Mouse (Mus musculus): Measurements from ENCODE around the gene N4bp2.

Gene N4bp2

DNA sequence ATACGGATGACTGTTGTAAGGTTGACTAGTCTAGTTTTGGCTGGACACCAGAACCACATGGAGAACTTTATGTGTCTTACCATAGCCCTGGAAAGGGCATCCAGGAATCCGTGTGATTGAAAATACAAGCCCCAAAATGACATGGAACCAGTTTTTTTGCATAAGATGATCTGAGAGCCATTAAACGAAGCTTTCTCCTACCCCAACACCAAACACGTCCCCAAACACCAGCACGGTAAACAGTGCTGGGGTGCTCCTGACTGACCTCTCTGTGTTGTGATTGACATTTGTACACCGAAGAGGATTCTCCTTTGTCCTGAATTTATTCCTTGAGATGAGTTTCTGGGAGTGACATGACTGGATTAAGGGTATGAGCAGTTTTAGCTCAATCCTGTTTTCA is 103.3 kb downstream of the N4bp2 start:
- DNase-seq = no peak

- DNase-seq = no peak
Measured at GRCm38 (mm10) chr5:65867380-65868116, 104.2 kb downstream of the N4bp2 start.

- DNase-seq = no peak
Measured at GRCm38 (mm10) chr5:65868419-65868818, 105.1 kb downstream of the N4bp2 start.

DNA sequence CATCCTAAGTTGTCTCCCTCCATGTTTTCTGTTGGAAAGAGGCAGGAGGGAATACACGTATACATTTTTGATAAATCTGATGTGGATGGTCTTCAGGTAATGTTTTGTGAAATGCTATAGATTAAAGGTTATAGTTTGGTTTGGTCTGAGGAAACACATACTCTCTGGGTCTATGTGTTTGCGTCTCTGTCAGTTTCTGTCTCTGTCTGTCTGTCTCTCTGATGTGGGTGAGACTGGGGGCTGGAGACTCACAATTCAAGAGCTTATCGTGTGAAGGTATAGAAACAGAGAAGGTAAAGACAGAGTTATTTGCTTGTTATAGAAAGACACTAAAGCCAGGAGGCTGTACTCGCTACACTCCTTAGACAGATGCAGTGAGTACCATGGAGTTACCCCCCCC is 106.3 kb downstream of the N4bp2 start:
- no peak for DNase-seq

DNA sequence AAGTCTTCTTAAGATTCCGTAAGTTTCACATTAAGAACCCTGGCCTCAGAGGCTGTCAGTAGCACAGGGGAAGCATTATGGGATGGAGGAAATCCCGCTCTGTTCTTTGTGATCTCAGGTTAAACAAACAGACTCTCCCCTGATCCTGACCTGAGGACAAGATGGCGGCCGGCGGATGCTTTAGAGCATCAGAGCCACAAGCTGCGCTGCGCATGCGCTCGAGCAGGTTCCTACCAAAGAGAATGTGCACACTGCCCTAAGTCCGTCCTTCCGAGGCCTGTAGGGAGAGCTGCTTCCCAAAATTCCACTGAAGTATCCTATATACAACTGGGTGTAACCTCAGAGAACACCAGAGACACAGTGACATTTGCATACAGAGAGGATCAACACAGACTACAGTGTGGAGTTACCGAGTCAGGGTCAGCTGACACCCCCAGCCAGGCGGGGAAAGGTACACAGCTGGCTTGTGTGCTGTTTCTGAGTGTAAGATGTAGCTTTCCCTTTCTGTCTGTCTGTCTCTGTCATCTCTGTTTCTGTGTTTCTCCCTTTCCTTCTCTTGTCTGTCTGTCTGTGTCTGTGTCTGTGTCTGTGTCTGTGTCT is 108.1 kb downstream of the N4bp2 start:
- no peak for DNase-seq

DNA sequence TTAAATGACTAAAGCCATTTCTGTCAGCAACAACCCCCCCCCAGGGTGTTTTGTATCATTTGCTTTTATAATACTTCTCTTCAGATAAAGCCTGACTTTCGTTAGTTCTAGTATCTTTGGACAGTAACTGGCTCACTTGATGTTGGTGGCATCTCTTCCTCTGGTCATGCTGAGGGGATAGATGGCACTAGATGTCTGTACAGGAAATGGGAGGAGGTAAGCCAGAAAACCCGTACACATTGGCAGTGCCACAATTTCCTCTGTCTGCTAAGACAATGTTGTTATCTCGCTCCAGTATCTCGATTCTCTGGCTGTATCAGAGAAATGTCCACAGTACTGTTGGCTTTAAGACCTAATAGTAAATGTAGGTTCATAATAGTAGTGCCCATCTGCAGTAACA is 109.9 kb downstream of the N4bp2 start:
- DNase-seq = no peak

DNA sequence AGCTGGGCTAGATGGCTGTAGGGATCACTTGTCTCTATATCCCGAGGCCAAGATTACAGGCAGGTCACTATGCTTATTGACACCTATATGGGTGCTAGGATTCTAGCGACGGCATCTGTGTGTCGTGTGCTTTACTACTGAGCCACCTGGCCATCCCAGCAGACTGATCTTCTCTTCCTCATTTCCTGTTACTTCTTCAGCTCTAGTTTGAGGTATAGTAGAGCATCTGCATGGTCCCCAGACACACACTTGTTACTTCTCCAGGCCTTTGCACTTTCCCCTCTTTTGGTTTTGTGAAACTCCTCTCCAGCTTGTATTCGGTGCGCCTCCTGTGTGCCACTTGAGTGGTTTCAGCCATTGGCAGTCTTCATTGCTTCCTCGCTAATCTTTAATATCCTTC is 111.9 kb downstream of the N4bp2 start:
- no peak for DNase-seq

- no peak for DNase-seq
Measured at GRCm38 (mm10) chr5:65878367-65878766, 115.0 kb downstream of the N4bp2 start.
